Mouse (Mus musculus): ENCODE measurements at regions not wholly inside any gene's neighbourhood (a gene's known extent, or its start where the extent isn't known, plus 50 kb on each side); places are given as distances from the start of the nearest gene placed in this dataset.

- 8% methylated on average over 13 of the region's 13 CpGs for WGBS
- no peaks in the 10 kb centered on the region for H3K27me3 ChIP-seq (replicated peaks)
- no peak overlapping the region for H3K9ac ChIP-seq
- ATAC-seq (ENCODE audit: insufficient read depth, low FRiP score, low read depth) = no peak
- no peak overlapping the region for H3K27ac ChIP-seq
- H3K36me3 ChIP-seq = no peaks in the 10 kb centered on the region
- no peak overlapping the region for H3K4me3 ChIP-seq (replicated peaks)
- H3K4me1 ChIP-seq = no peaks in the 10 kb centered on the region
- no peaks in the 10 kb centered on the region for H3K9me3 ChIP-seq
- H3K4me2 ChIP-seq = peak overlapping the region; percentile 39
Measured at GRCm38 (mm10) chr13:53688489-53688888, 215.6 kb upstream of the Msx2 start.

GRCm38 (mm10) chr13:53684498-53684897 is 211.6 kb upstream of the Msx2 start:
- no peak for ATAC-seq (ENCODE audit: insufficient read depth, low FRiP score, low read depth)
- H3K27ac ChIP-seq = no peak overlapping the region
- no peak overlapping the region for H3K9ac ChIP-seq
- no peak overlapping the region for H3K4me3 ChIP-seq (replicated peaks)
- H3K36me3 ChIP-seq = no peaks in the 10 kb centered on the region
- no peak overlapping the region for H3K4me2 ChIP-seq
- no peaks in the 10 kb centered on the region for H3K4me1 ChIP-seq
- 54% methylated on average over 5 of the region's 5 CpGs for WGBS
- H3K27me3 ChIP-seq (replicated peaks) = no peaks in the 10 kb centered on the region
- H3K9me3 ChIP-seq = no peaks in the 10 kb centered on the region

- Histone ChIP-seq H3K36me3 (no peaks in the 10 kb centered on the region), H3K4me3 (replicated peaks) (no peak overlapping the region), H3K9me3 (no peaks in the 10 kb centered on the region), H3K27me3 (replicated peaks) (no peaks in the 10 kb centered on the region), H3K4me2 (no peak overlapping the region), H3K9ac (no peak overlapping the region), H3K4me1 (no peaks in the 10 kb centered on the region), H3K27ac (no peak overlapping the region)
- WGBS = 90% methylated on average over 10 of the region's 10 CpGs
- no peak for ATAC-seq (ENCODE audit: insufficient read depth, low FRiP score, low read depth)
Measured at GRCm38 (mm10) chr13:53677187-53677586, 204.3 kb upstream of the Msx2 start.

GRCm38 (mm10) chr13:53670361-53670760 is 197.5 kb upstream of the Msx2 start:
- H3K27me3 ChIP-seq (replicated peaks) = no peaks in the 10 kb centered on the region
- H3K9me3 ChIP-seq = no peaks in the 10 kb centered on the region
- no peak for ATAC-seq (ENCODE audit: insufficient read depth, low FRiP score, low read depth)
- H3K4me1 ChIP-seq = no peaks in the 10 kb centered on the region
- no peak overlapping the region for H3K4me2 ChIP-seq
- H3K27ac ChIP-seq = no peak overlapping the region
- no peak overlapping the region for H3K4me3 ChIP-seq (replicated peaks)
- 34% methylated on average over 19 of the region's 19 CpGs for WGBS
- H3K9ac ChIP-seq = no peak overlapping the region
- H3K36me3 ChIP-seq = no peaks in the 10 kb centered on the region

- H3K9me3 ChIP-seq = no peaks in the 10 kb centered on the region
- H3K27ac ChIP-seq = no peak overlapping the region
- H3K36me3 ChIP-seq = no peaks in the 10 kb centered on the region
- H3K4me2 ChIP-seq = no peak overlapping the region
- no peaks in the 10 kb centered on the region for H3K27me3 ChIP-seq (replicated peaks)
- ATAC-seq (ENCODE audit: insufficient read depth, low FRiP score, low read depth) = no peak
- H3K4me3 ChIP-seq (replicated peaks) = no peak overlapping the region
- no peak overlapping the region for H3K9ac ChIP-seq
- no peaks in the 10 kb centered on the region for H3K4me1 ChIP-seq
- WGBS = 92% methylated on average over 4 of the region's 4 CpGs
Measured at GRCm38 (mm10) chr13:53667518-53667917, 194.6 kb upstream of the Msx2 start.

GRCm38 (mm10) chr13:53665592-53665991 is 192.7 kb upstream of the Msx2 start:
- no peaks in the 10 kb centered on the region for H3K4me1 ChIP-seq
- no peak overlapping the region for H3K27ac ChIP-seq
- H3K36me3 ChIP-seq = no peaks in the 10 kb centered on the region
- no peaks in the 10 kb centered on the region for H3K9me3 ChIP-seq
- no peak overlapping the region for H3K9ac ChIP-seq
- H3K4me3 ChIP-seq (replicated peaks) = no peak overlapping the region
- ATAC-seq (ENCODE audit: insufficient read depth, low FRiP score, low read depth) = no peak
- 93% methylated on average over 2 of the region's 2 CpGs for WGBS
- no peak overlapping the region for H3K4me2 ChIP-seq
- H3K27me3 ChIP-seq (replicated peaks) = no peaks in the 10 kb centered on the region

GRCm38 (mm10) chr13:53664631-53665230 is 191.9 kb upstream of the Msx2 start:
- Histone ChIP-seq H3K27me3 (replicated peaks) (no peaks in the 10 kb centered on the region), H3K36me3 (no peaks in the 10 kb centered on the region), H3K9me3 (no peaks in the 10 kb centered on the region), H3K4me2 (no peak overlapping the region), H3K9ac (no peak overlapping the region), H3K4me3 (replicated peaks) (no peak overlapping the region), H3K27ac (no peak overlapping the region), H3K4me1 (no peaks in the 10 kb centered on the region)
- no peak for ATAC-seq (ENCODE audit: insufficient read depth, low FRiP score, low read depth)
- 85% methylated on average over 7 of the region's 7 CpGs for WGBS

GRCm38 (mm10) chr13:53652826-53653225 is 180.0 kb upstream of the Msx2 start:
- Histone ChIP-seq H3K4me3 (replicated peaks) (no peak overlapping the region), H3K9me3 (no peaks in the 10 kb centered on the region), H3K27ac (no peak overlapping the region), H3K36me3 (no peaks in the 10 kb centered on the region), H3K27me3 (replicated peaks) (no peaks in the 10 kb centered on the region), H3K4me2 (no peak overlapping the region), H3K9ac (no peak overlapping the region), H3K4me1 (no peaks in the 10 kb centered on the region)
- 35% methylated on average over 4 of the region's 4 CpGs for WGBS
- ATAC-seq (ENCODE audit: insufficient read depth, low FRiP score, low read depth) = no peak

GRCm38 (mm10) chr13:53648353-53648752 is 175.5 kb upstream of the Msx2 start:
- no peak overlapping the region for H3K9ac ChIP-seq
- H3K4me1 ChIP-seq = no peaks in the 10 kb centered on the region
- H3K4me2 ChIP-seq = no peak overlapping the region
- ATAC-seq (ENCODE audit: insufficient read depth, low FRiP score, low read depth) = no peak
- 91% methylated on average over 15 of the region's 15 CpGs for WGBS
- H3K4me3 ChIP-seq (replicated peaks) = no peak overlapping the region
- H3K9me3 ChIP-seq = no peaks in the 10 kb centered on the region
- no peaks in the 10 kb centered on the region for H3K36me3 ChIP-seq
- no peaks in the 10 kb centered on the region for H3K27me3 ChIP-seq (replicated peaks)
- no peak overlapping the region for H3K27ac ChIP-seq

- no peak overlapping the region for H3K9ac ChIP-seq
- H3K27ac ChIP-seq = no peak overlapping the region
- H3K36me3 ChIP-seq = no peaks in the 10 kb centered on the region
- no peaks in the 10 kb centered on the region for H3K9me3 ChIP-seq
- ATAC-seq (ENCODE audit: insufficient read depth, low FRiP score, low read depth) = no peak
- no peak overlapping the region for H3K4me3 ChIP-seq (replicated peaks)
- WGBS = 82% methylated on average over 5 of the region's 5 CpGs
- no peaks in the 10 kb centered on the region for H3K27me3 ChIP-seq (replicated peaks)
- H3K4me2 ChIP-seq = no peak overlapping the region
- H3K4me1 ChIP-seq = no peaks in the 10 kb centered on the region
Measured at GRCm38 (mm10) chr13:53642557-53642956, 169.7 kb upstream of the Msx2 start.

GRCm38 (mm10) chr13:53639584-53639983 is 166.7 kb upstream of the Msx2 start:
- no peaks in the 10 kb centered on the region for H3K36me3 ChIP-seq
- no peak overlapping the region for H3K27ac ChIP-seq
- WGBS = 71% methylated on average over 5 of the region's 5 CpGs
- no peak overlapping the region for H3K4me3 ChIP-seq (replicated peaks)
- H3K9me3 ChIP-seq = no peaks in the 10 kb centered on the region
- H3K4me2 ChIP-seq = no peak overlapping the region
- no peaks in the 10 kb centered on the region for H3K27me3 ChIP-seq (replicated peaks)
- no peak overlapping the region for H3K9ac ChIP-seq
- ATAC-seq (ENCODE audit: insufficient read depth, low FRiP score, low read depth) = no peak
- no peaks in the 10 kb centered on the region for H3K4me1 ChIP-seq

- H3K4me2 ChIP-seq = no peak overlapping the region
- no peaks in the 10 kb centered on the region for H3K27me3 ChIP-seq (replicated peaks)
- H3K9ac ChIP-seq = no peak overlapping the region
- H3K36me3 ChIP-seq = no peaks in the 10 kb centered on the region
- no peaks in the 10 kb centered on the region for H3K9me3 ChIP-seq
- ATAC-seq (ENCODE audit: insufficient read depth, low FRiP score, low read depth) = no peak
- WGBS = 64% methylated on average over 10 of the region's 10 CpGs
- no peak overlapping the region for H3K27ac ChIP-seq
- no peak overlapping the region for H3K4me3 ChIP-seq (replicated peaks)
- no peaks in the 10 kb centered on the region for H3K4me1 ChIP-seq
Measured at GRCm38 (mm10) chr13:53639115-53639514, 166.2 kb upstream of the Msx2 start.

GRCm38 (mm10) chr13:53636011-53636410 is 163.1 kb upstream of the Msx2 start:
- H3K4me1 ChIP-seq = no peaks in the 10 kb centered on the region

More at GRCm38 (mm10) chr13:53636011-53636410, 163.1 kb upstream of the Msx2 start:
- no peak for ATAC-seq (ENCODE audit: insufficient read depth, low FRiP score, low read depth)
- Histone ChIP-seq H3K4me3 (replicated peaks) (no peak overlapping the region), H3K9ac (no peak overlapping the region), H3K27ac (no peak overlapping the region), H3K9me3 (no peaks in the 10 kb centered on the region), H3K4me2 (no peak overlapping the region), H3K27me3 (replicated peaks) (no peaks in the 10 kb centered on the region), H3K36me3 (no peaks in the 10 kb centered on the region)
- WGBS = 56% methylated on average over 5 of the region's 5 CpGs
